Mouse (Mus musculus): ENCODE data around the gene Prickle2. TPM values are rescaled to one million over a fixed set of nuclear protein-coding genes. Genes with fewer than 3 reads are reported as not detected.

The Prickle2 gene
- 72.0 TPM in 1 of 2 replicates, not detected in the other for polyA plus RNA-seq (2012; ENCODE audit: insufficient read depth, insufficient read length, low replicate concordance, missing spikeins)

DNA sequence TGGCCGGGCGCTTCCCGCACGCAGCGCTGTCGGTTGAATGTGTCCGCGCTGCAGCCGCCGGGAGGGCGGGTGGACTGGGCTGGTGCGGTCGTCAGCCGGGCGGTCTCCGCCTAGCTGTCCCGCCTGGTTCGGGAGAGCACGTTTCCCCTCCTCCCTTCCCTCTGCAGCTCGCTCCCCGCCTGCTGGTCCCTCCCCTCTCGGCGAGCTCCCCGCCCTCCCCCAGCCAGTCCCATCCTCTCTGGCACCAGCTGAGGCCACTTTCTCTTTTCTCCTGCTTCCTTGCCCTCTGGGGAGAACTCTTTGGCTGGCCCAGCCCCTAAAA, at the start of gene Prickle2:
Gene Prickle2 (minus strand): TSS at position 11 of the 322 bp plus-strand sequence.
- Histone ChIP-seq H3K27ac (ENCODE audit: insufficient read depth, low read depth, low read length) (no peak within 1 kb of the TSS), H3K4me3 (ENCODE audit: insufficient read depth, low read depth, low read length) (peak within 1 kb of the TSS; percentile 87), H3K4me1 (ENCODE audit: control insufficient read depth, insufficient read depth, low read length) (peaks cover 12% of the 10 kb centered on the region)
- WGBS = 2% methylated on average over 24 of the region's 24 CpGs
- TF ChIP-seq CTCF (IDR thresholded peaks at IDR 0.05; ENCODE audit: insufficient read depth, low read depth, low read length) = no peak
- TF ChIP-seq POLR2A (IDR thresholded peaks at IDR 0.05; ENCODE audit: insufficient read depth, low read depth, low read length) = no peak

GRCm38 (mm10) chr6:92752737-92753136, 46.8 kb upstream of the Prickle2 start:
- no peaks in the 10 kb centered on the region for H3K4me1 ChIP-seq (ENCODE audit: control insufficient read depth, insufficient read depth, low read length)
- H3K4me3 ChIP-seq (ENCODE audit: insufficient read depth, low read depth, low read length) = no peak overlapping the region
- no peak overlapping the region for H3K27ac ChIP-seq (ENCODE audit: insufficient read depth, low read depth, low read length)
- 37% methylated on average over 2 of the region's 2 CpGs for WGBS
- TF ChIP-seq POLR2A (IDR thresholded peaks at IDR 0.05; ENCODE audit: insufficient read depth, low read depth, low read length) (no peak), CTCF (IDR thresholded peaks at IDR 0.05; ENCODE audit: insufficient read depth, low read depth, low read length) (no peak)

DNA sequence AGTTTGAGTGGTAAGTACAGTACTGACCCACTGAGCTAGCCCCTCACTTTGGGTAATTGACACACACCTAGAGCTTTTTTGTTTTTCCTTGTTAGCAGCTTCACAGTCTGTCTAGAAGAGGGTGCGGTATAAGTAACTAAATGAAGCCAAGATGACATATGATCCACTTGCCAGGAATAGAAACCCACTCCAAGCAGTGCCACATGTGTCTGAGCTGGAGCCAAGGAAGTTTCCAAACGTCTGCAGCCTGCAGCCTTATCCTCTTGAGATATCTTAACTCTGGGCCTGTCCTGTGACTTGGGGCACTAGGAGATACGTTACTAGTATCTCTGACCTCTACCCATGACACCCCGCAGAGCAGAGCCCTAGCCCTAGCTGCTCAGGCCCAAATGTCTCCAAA, 43.5 kb upstream of the Prickle2 start:
- Histone ChIP-seq H3K4me1 (ENCODE audit: control insufficient read depth, insufficient read depth, low read length) (no peaks in the 10 kb centered on the region), H3K4me3 (ENCODE audit: insufficient read depth, low read depth, low read length) (no peak overlapping the region), H3K27ac (ENCODE audit: insufficient read depth, low read depth, low read length) (no peak overlapping the region)
- TF ChIP-seq CTCF (IDR thresholded peaks at IDR 0.05; ENCODE audit: insufficient read depth, low read depth, low read length) (no peak), POLR2A (IDR thresholded peaks at IDR 0.05; ENCODE audit: insufficient read depth, low read depth, low read length) (no peak)
- WGBS = 69% methylated on average over 4 of the region's 4 CpGs

DNA sequence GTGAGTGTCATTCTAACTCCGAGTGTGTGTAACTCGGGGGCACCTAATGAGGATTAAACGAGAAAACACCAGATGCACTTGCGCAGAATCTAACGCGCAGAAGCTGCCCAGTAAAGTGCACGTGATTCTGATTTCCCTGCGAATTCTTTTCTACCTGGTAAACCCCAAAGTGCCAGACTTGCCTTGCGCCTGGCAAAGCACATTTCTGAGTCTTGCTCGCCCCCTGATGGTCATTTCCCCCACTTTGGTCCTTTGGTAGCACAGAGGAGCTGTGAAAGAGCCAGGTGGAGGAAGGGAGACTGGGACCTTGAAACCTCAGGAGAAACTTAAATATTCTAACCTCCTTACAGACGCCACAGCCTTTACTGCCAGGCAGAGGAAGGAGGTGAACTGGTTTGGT, 37.6 kb upstream of the Prickle2 start:
- 5% methylated on average over 11 of the region's 11 CpGs for WGBS
- no peak for TF ChIP-seq POLR2A (IDR thresholded peaks at IDR 0.05; ENCODE audit: insufficient read depth, low read depth, low read length)
- 0 out of 2 replicates have a peak, but pooled peaks have one; percentile 53 for TF ChIP-seq CTCF (IDR thresholded peaks at IDR 0.05; ENCODE audit: insufficient read depth, low read depth, low read length)
- Histone ChIP-seq H3K27ac (ENCODE audit: insufficient read depth, low read depth, low read length) (no peak overlapping the region), H3K4me3 (ENCODE audit: insufficient read depth, low read depth, low read length) (no peak overlapping the region; the same call in 1 of the 2 replicates), H3K4me1 (ENCODE audit: control insufficient read depth, insufficient read depth, low read length) (no peaks in the 10 kb centered on the region)

GRCm38 (mm10) chr6:92737116-92737515, 31.2 kb upstream of the Prickle2 start:
- Histone ChIP-seq H3K27ac (ENCODE audit: insufficient read depth, low read depth, low read length) (no peak overlapping the region), H3K4me3 (ENCODE audit: insufficient read depth, low read depth, low read length) (no peak overlapping the region), H3K4me1 (ENCODE audit: control insufficient read depth, insufficient read depth, low read length) (no peaks in the 10 kb centered on the region)
- no peak for TF ChIP-seq POLR2A (IDR thresholded peaks at IDR 0.05; ENCODE audit: insufficient read depth, low read depth, low read length)
- TF ChIP-seq CTCF (IDR thresholded peaks at IDR 0.05; ENCODE audit: insufficient read depth, low read depth, low read length) = no peak
- 41% methylated on average over 1 of the region's 1 CpGs for WGBS

DNA sequence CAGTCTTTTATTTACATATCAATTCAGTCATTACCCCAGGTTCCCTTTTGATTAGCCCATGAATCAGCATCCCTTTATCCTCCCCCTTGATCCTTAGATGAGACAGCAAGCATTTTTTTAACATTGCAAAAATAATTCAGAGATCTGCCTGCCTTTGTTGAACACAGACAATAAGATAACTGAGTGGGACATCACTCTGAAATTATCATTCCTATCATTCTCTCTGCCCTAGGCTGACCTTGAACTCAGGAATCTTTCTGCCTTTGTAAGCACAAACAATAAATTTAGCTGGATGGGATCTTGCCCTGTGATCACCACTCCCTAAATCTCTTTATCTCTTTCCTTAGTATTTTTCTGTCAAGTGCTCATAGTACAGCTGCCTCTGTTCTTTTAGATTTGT, 27.7 kb upstream of the Prickle2 start:
- H3K4me1 ChIP-seq (ENCODE audit: control insufficient read depth, insufficient read depth, low read length) = no peaks in the 10 kb centered on the region
- H3K4me3 ChIP-seq (ENCODE audit: insufficient read depth, low read depth, low read length) = no peak overlapping the region
- TF ChIP-seq POLR2A (IDR thresholded peaks at IDR 0.05; ENCODE audit: insufficient read depth, low read depth, low read length) (no peak), CTCF (IDR thresholded peaks at IDR 0.05; ENCODE audit: insufficient read depth, low read depth, low read length) (no peak)
- no peak overlapping the region for H3K27ac ChIP-seq (ENCODE audit: insufficient read depth, low read depth, low read length)

GRCm38 (mm10) chr6:92728514-92728913, 22.6 kb upstream of the Prickle2 start:
- Histone ChIP-seq H3K4me1 (ENCODE audit: control insufficient read depth, insufficient read depth, low read length) (0 out of 2 replicates have a peak, but pooled peaks cover 3% of the 10 kb centered on the region), H3K27ac (ENCODE audit: insufficient read depth, low read depth, low read length) (peak overlapping the region; percentile 8), H3K4me3 (ENCODE audit: insufficient read depth, low read depth, low read length) (no peak overlapping the region)
- 12% methylated on average over 7 of the region's 7 CpGs for WGBS
- TF ChIP-seq POLR2A (IDR thresholded peaks at IDR 0.05; ENCODE audit: insufficient read depth, low read depth, low read length) (no peak), CTCF (IDR thresholded peaks at IDR 0.05; ENCODE audit: insufficient read depth, low read depth, low read length) (no peak)

GRCm38 (mm10) chr6:92728084-92728483, 22.1 kb upstream of the Prickle2 start:
- Histone ChIP-seq H3K4me1 (ENCODE audit: control insufficient read depth, insufficient read depth, low read length) (0 out of 2 replicates have a peak, but pooled peaks cover 3% of the 10 kb centered on the region), H3K27ac (ENCODE audit: insufficient read depth, low read depth, low read length) (peak overlapping the region; percentile 8; the same call in 1 of the 2 replicates), H3K4me3 (ENCODE audit: insufficient read depth, low read depth, low read length) (no peak overlapping the region)
- TF ChIP-seq POLR2A (IDR thresholded peaks at IDR 0.05; ENCODE audit: insufficient read depth, low read depth, low read length) = no peak
- peak; percentile 76 for TF ChIP-seq CTCF (IDR thresholded peaks at IDR 0.05; ENCODE audit: insufficient read depth, low read depth, low read length)
- WGBS = 2% methylated on average over 10 of the region's 10 CpGs

- Histone ChIP-seq H3K4me1 (ENCODE audit: control insufficient read depth, insufficient read depth, low read length) (0 out of 2 replicates have a peak, but pooled peaks cover 3% of the 10 kb centered on the region), H3K27ac (ENCODE audit: insufficient read depth, low read depth, low read length) (no peak overlapping the region), H3K4me3 (ENCODE audit: insufficient read depth, low read depth, low read length) (no peak overlapping the region)
- no peak for TF ChIP-seq CTCF (IDR thresholded peaks at IDR 0.05; ENCODE audit: insufficient read depth, low read depth, low read length)
- TF ChIP-seq POLR2A (IDR thresholded peaks at IDR 0.05; ENCODE audit: insufficient read depth, low read depth, low read length) = no peak
- 30% methylated on average over 7 of the region's 7 CpGs for WGBS
Measured at GRCm38 (mm10) chr6:92727351-92727986, 21.5 kb upstream of the Prickle2 start.

Measured in olfactory bulb, adult 2 months (tissue).